Mouse (Mus musculus): ENCODE results near the gene Wfdc9. TPM values are rescaled to one million over a fixed set of nuclear protein-coding genes. Genes with fewer than 3 reads are reported as not detected.

Wfdc9 gene
- polyA plus RNA-seq (2011; ENCODE audit: insufficient read depth, insufficient read length, low replicate concordance, missing spikeins): not detected in 2 replicates

- TF ChIP-seq CTCF (IDR thresholded peaks at IDR 0.05; ENCODE audit: control insufficient read depth, insufficient read depth, low read length) (no peak), POLR2A (IDR thresholded peaks at IDR 0.05; ENCODE audit: borderline replicate concordance, control insufficient read depth, low read depth, low read length) (no peak)
- H3K4me1 ChIP-seq (ENCODE audit: control insufficient read depth, insufficient read depth, low read length): 0 out of 2 replicates have a peak, but pooled peaks cover 1% of the 10 kb centered on the region
- H3K4me3 ChIP-seq (replicated peaks; ENCODE audit: control insufficient read depth, low read depth, low read length): no peak within 1 kb of the TSS
- 66% methylated on average over 9 of the region's 9 CpGs for WGBS
- no peak within 1 kb of the TSS for H3K27ac ChIP-seq (ENCODE audit: control insufficient read depth, insufficient read depth, low read depth, low read length, poor library complexity)
Observed at GRCm38 (mm10) chr2:164656483-164656882, at the start of gene Wfdc9. Gene Wfdc9, minus strand, starts transcription at chr2:164656583.

GRCm38 (mm10) chr2:164705991-164706390 is 49.6 kb upstream of the Wfdc9 start:
- TF ChIP-seq POLR2A (IDR thresholded peaks at IDR 0.05; ENCODE audit: borderline replicate concordance, control insufficient read depth, low read depth, low read length) (no peak), CTCF (IDR thresholded peaks at IDR 0.05; ENCODE audit: control insufficient read depth, insufficient read depth, low read length) (no peak)
- 82% methylated on average over 14 of the region's 14 CpGs for WGBS
- H3K4me3 ChIP-seq (replicated peaks; ENCODE audit: control insufficient read depth, low read depth, low read length): no peak overlapping the region
- no peak overlapping the region for H3K27ac ChIP-seq (ENCODE audit: control insufficient read depth, insufficient read depth, low read depth, low read length, poor library complexity)
- H3K4me1 ChIP-seq (ENCODE audit: control insufficient read depth, insufficient read depth, low read length): no peaks in the 10 kb centered on the region

- Histone ChIP-seq H3K4me3 (replicated peaks; ENCODE audit: control insufficient read depth, low read depth, low read length) (no peak overlapping the region), H3K4me1 (ENCODE audit: control insufficient read depth, insufficient read depth, low read length) (no peaks in the 10 kb centered on the region), H3K27ac (ENCODE audit: control insufficient read depth, insufficient read depth, low read depth, low read length, poor library complexity) (no peak overlapping the region)
- no peak for TF ChIP-seq POLR2A (IDR thresholded peaks at IDR 0.05; ENCODE audit: borderline replicate concordance, control insufficient read depth, low read depth, low read length)
- no peak for TF ChIP-seq CTCF (IDR thresholded peaks at IDR 0.05; ENCODE audit: control insufficient read depth, insufficient read depth, low read length)
- WGBS: 88% methylated on average over 6 of the region's 6 CpGs
Observed at GRCm38 (mm10) chr2:164705328-164705727, 48.9 kb upstream of the Wfdc9 start.

- 73% methylated on average over 5 of the region's 5 CpGs for WGBS
- TF ChIP-seq CTCF (IDR thresholded peaks at IDR 0.05; ENCODE audit: control insufficient read depth, insufficient read depth, low read length): no peak
- TF ChIP-seq POLR2A (IDR thresholded peaks at IDR 0.05; ENCODE audit: borderline replicate concordance, control insufficient read depth, low read depth, low read length): no peak
- H3K27ac ChIP-seq (ENCODE audit: control insufficient read depth, insufficient read depth, low read depth, low read length, poor library complexity): no peak overlapping the region
- H3K4me1 ChIP-seq (ENCODE audit: control insufficient read depth, insufficient read depth, low read length): no peaks in the 10 kb centered on the region
- no peak overlapping the region for H3K4me3 ChIP-seq (replicated peaks; ENCODE audit: control insufficient read depth, low read depth, low read length)
Observed at GRCm38 (mm10) chr2:164704235-164704634, 47.9 kb upstream of the Wfdc9 start.

- TF ChIP-seq POLR2A (IDR thresholded peaks at IDR 0.05; ENCODE audit: borderline replicate concordance, control insufficient read depth, low read depth, low read length) (no peak), CTCF (IDR thresholded peaks at IDR 0.05; ENCODE audit: control insufficient read depth, insufficient read depth, low read length) (no peak)
- Histone ChIP-seq H3K4me1 (ENCODE audit: control insufficient read depth, insufficient read depth, low read length) (no peaks in the 10 kb centered on the region), H3K27ac (ENCODE audit: control insufficient read depth, insufficient read depth, low read depth, low read length, poor library complexity) (no peak overlapping the region), H3K4me3 (replicated peaks; ENCODE audit: control insufficient read depth, low read depth, low read length) (no peak overlapping the region)
- 70% methylated on average over 5 of the region's 5 CpGs for WGBS
Observed at GRCm38 (mm10) chr2:164701761-164702160, 45.4 kb upstream of the Wfdc9 start.

GRCm38 (mm10) chr2:164700959-164701358 is 44.6 kb upstream of the Wfdc9 start:
- Histone ChIP-seq H3K27ac (ENCODE audit: control insufficient read depth, insufficient read depth, low read depth, low read length, poor library complexity) (no peak overlapping the region), H3K4me3 (replicated peaks; ENCODE audit: control insufficient read depth, low read depth, low read length) (no peak overlapping the region), H3K4me1 (ENCODE audit: control insufficient read depth, insufficient read depth, low read length) (no peaks in the 10 kb centered on the region)
- 65% methylated on average over 5 of the region's 5 CpGs for WGBS
- TF ChIP-seq CTCF (IDR thresholded peaks at IDR 0.05; ENCODE audit: control insufficient read depth, insufficient read depth, low read length) (no peak), POLR2A (IDR thresholded peaks at IDR 0.05; ENCODE audit: borderline replicate concordance, control insufficient read depth, low read depth, low read length) (no peak)

- WGBS: 83% methylated on average over 4 of the region's 4 CpGs
- TF ChIP-seq CTCF (IDR thresholded peaks at IDR 0.05; ENCODE audit: control insufficient read depth, insufficient read depth, low read length) (no peak), POLR2A (IDR thresholded peaks at IDR 0.05; ENCODE audit: borderline replicate concordance, control insufficient read depth, low read depth, low read length) (no peak)
- Histone ChIP-seq H3K27ac (ENCODE audit: control insufficient read depth, insufficient read depth, low read depth, low read length, poor library complexity) (no peak within 1 kb of the TSS), H3K4me1 (ENCODE audit: control insufficient read depth, insufficient read depth, low read length) (no peaks in the 10 kb centered on the region), H3K4me3 (replicated peaks; ENCODE audit: control insufficient read depth, low read depth, low read length) (no peak within 1 kb of the TSS)
Observed at GRCm38 (mm10) chr2:164698201-164698600, 41.8 kb upstream of the Wfdc9 start, which contains the start of gene Spint4. Gene Spint4, plus strand, starts transcription at chr2:164698501.

GRCm38 (mm10) chr2:164684807-164685206 is 28.4 kb upstream of the Wfdc9 start, which contains the start of gene Wfdc13:
Gene Wfdc13, plus strand, starts transcription at chr2:164685107.
- no peak within 1 kb of the TSS for H3K27ac ChIP-seq (ENCODE audit: control insufficient read depth, insufficient read depth, low read depth, low read length, poor library complexity)
- no peaks in the 10 kb centered on the region; the same call in 1 of the 2 replicates for H3K4me1 ChIP-seq (ENCODE audit: control insufficient read depth, insufficient read depth, low read length)
- WGBS: 49% methylated on average over 3 of the region's 3 CpGs
- TF ChIP-seq CTCF (IDR thresholded peaks at IDR 0.05; ENCODE audit: control insufficient read depth, insufficient read depth, low read length) (no peak), POLR2A (IDR thresholded peaks at IDR 0.05; ENCODE audit: borderline replicate concordance, control insufficient read depth, low read depth, low read length) (no peak)
- H3K4me3 ChIP-seq (replicated peaks; ENCODE audit: control insufficient read depth, low read depth, low read length): no peak within 1 kb of the TSS

- WGBS: 8% methylated on average over 3 of the region's 3 CpGs
- no peak overlapping the region for H3K27ac ChIP-seq (ENCODE audit: control insufficient read depth, insufficient read depth, low read depth, low read length, poor library complexity)
- no peak overlapping the region for H3K4me3 ChIP-seq (replicated peaks; ENCODE audit: control insufficient read depth, low read depth, low read length)
- TF ChIP-seq POLR2A (IDR thresholded peaks at IDR 0.05; ENCODE audit: borderline replicate concordance, control insufficient read depth, low read depth, low read length) (no peak), CTCF (IDR thresholded peaks at IDR 0.05; ENCODE audit: control insufficient read depth, insufficient read depth, low read length) (no peak)
- no peaks in the 10 kb centered on the region; the same call in 1 of the 2 replicates for H3K4me1 ChIP-seq (ENCODE audit: control insufficient read depth, insufficient read depth, low read length)
Observed at GRCm38 (mm10) chr2:164679906-164680305, 23.5 kb upstream of the Wfdc9 start.
